Mouse (Mus musculus) liver, embryonic 15.5 days (tissue): ENCODE results near the gene Xrn1. TPM values are rescaled to one million over a fixed set of nuclear protein-coding genes. Genes with fewer than 3 reads are reported as not detected.

ENCODE experiments used
- ATAC-seq: fragments of 200-750 bp; cut with Nextera tagmentation; 2 replicates; pipeline ENCODE4 v1.8.0; 2017; ENCODE audit warnings: moderate number of reproducible peaks, mild to moderate bottlenecking, moderate library complexity; ENCODE audit not compliant: insufficient read depth
- H3K27ac ChIP-seq: fragments of 300-500 bp; sonication (generic); replicated peaks from 2 replicates; pipeline ENCODE4 v1.5.1; 2015; ENCODE audit warnings: mild to moderate bottlenecking, inconsistent platforms
- H3K27me3 ChIP-seq: fragments of 300-500 bp; sonication (generic); 2 replicates; pipeline ENCODE4 v1.6.1; 2015; ENCODE audit warnings: mild to moderate bottlenecking, inconsistent platforms
- H3K36me3 ChIP-seq: fragments of 300-500 bp; sonication (generic); replicated peaks from 2 replicates; pipeline ENCODE4 v1.6.1; 2015; ENCODE audit warnings: moderate library complexity, mild to moderate bottlenecking, inconsistent platforms
- H3K4me1 ChIP-seq: fragments of 300-500 bp; sonication (generic); replicated peaks from 2 replicates; pipeline ENCODE4 v1.6.1; 2015; ENCODE audit warnings: inconsistent platforms
- H3K4me2 ChIP-seq: fragments of 300-500 bp; sonication (generic); 2 replicates; pipeline ENCODE4 v1.6.1; 2015; ENCODE audit warnings: moderate library complexity, mild to moderate bottlenecking, inconsistent platforms
- H3K4me3 ChIP-seq: fragments of 300-500 bp; sonication (generic); replicated peaks from 2 replicates; pipeline ENCODE4 v1.5.1; 2015; ENCODE audit warnings: mild to moderate bottlenecking, inconsistent platforms
- H3K9ac ChIP-seq: fragments of 300-500 bp; sonication (generic); 2 replicates; pipeline ENCODE4 v1.6.1; 2015; ENCODE audit warnings: moderate library complexity, mild to moderate bottlenecking, inconsistent platforms
- H3K9me3 ChIP-seq: fragments of 300-500 bp; sonication (generic); replicated peaks from 2 replicates; pipeline ENCODE4 v1.6.1; 2016; ENCODE audit warnings: inconsistent platforms
- WGBS: fragments of 180-500 bp; shearing (Covaris S2); methylation state at CpG from one replicate; pipeline ENCODE4 v1.1.7; 2015; ENCODE audit warnings: mixed read lengths; ENCODE audit not compliant: insufficient replicate concordance; 5-methylcytosine and 5-hydroxymethylcytosine counted together
- polyA plus RNA-seq: library from polyadenylated mRNA; unstranded; fragments of >200 nt; fragmentation: Nextera tagmentation; extraction: Ambion mirVana; gene quantifications from 2 replicates; pipeline ENCODE4 v1.2.1, GENCODE M21; 2015

Gene Xrn1
- polyA plus RNA-seq, 1 experiment from 2014 or later: 5.1 TPM

- no peak for ATAC-seq
- WGBS: 81% methylated on average over 1 of the region's 1 CpGs
- no peak overlapping the region for H3K27ac ChIP-seq
- no peaks in the 10 kb centered on the region for H3K4me1 ChIP-seq
- no peak overlapping the region for H3K9ac ChIP-seq
- H3K9me3 ChIP-seq: 0 out of 2 replicates have a peak, but pooled peaks cover 9% of the 10 kb centered on the region
- H3K4me2 ChIP-seq: no peak overlapping the region
- H3K27me3 ChIP-seq: peaks cover 30% of the 10 kb centered on the region
- no peak overlapping the region for H3K4me3 ChIP-seq
- H3K36me3 ChIP-seq: no peaks in the 10 kb centered on the region
Observed at GRCm38 (mm10) chr9:96093221-96093620, 138.7 kb downstream of the Xrn1 start.

GRCm38 (mm10) chr9:96094341-96094740, 139.8 kb downstream of the Xrn1 start:
- Histone ChIP-seq H3K36me3 (no peaks in the 10 kb centered on the region), H3K27me3 (peaks cover 23% of the 10 kb centered on the region), H3K9me3 (0 out of 2 replicates have a peak, but pooled peaks cover 9% of the 10 kb centered on the region), H3K27ac (no peak overlapping the region), H3K4me3 (no peak overlapping the region), H3K9ac (no peak overlapping the region), H3K4me2 (no peak overlapping the region), H3K4me1 (no peaks in the 10 kb centered on the region)
- WGBS: 33% methylated on average over 1 of the region's 1 CpGs
- no peak for ATAC-seq

- H3K4me3 ChIP-seq: no peak overlapping the region
- ATAC-seq: no peak
- no peak overlapping the region for H3K9ac ChIP-seq
- H3K4me1 ChIP-seq: no peaks in the 10 kb centered on the region
- H3K4me2 ChIP-seq: no peak overlapping the region
- no peak overlapping the region for H3K27ac ChIP-seq
- peaks cover 16% of the 10 kb centered on the region; the same call in 1 of the 2 replicates for H3K9me3 ChIP-seq
- H3K27me3 ChIP-seq: peaks cover 22% of the 10 kb centered on the region
- WGBS: 26% methylated on average over 1 of the region's 1 CpGs
- H3K36me3 ChIP-seq: no peaks in the 10 kb centered on the region
Observed at GRCm38 (mm10) chr9:96095192-96095591, 140.6 kb downstream of the Xrn1 start.

- no peak overlapping the region for H3K4me2 ChIP-seq
- H3K4me1 ChIP-seq: no peaks in the 10 kb centered on the region
- H3K27ac ChIP-seq: no peak overlapping the region
- WGBS: 79% methylated on average over 8 of the region's 8 CpGs
- H3K9ac ChIP-seq: no peak overlapping the region
- peaks cover 6% of the 10 kb centered on the region for H3K27me3 ChIP-seq
- no peaks in the 10 kb centered on the region for H3K36me3 ChIP-seq
- no peak for ATAC-seq
- no peak overlapping the region for H3K4me3 ChIP-seq
- H3K9me3 ChIP-seq: peaks cover 10% of the 10 kb centered on the region; the same call in 1 of the 2 replicates
Observed at GRCm38 (mm10) chr9:96102846-96103245, 148.3 kb downstream of the Xrn1 start.

Other genes with a start within 250 kb of the Xrn1 start
- gene Trpc1, start 204.4 kb upstream of the Xrn1 start, polyA plus RNA-seq: 0.46 and 0.55 TPM in 2 replicates
- gene Pls1, start 109.4 kb upstream of the Xrn1 start, polyA plus RNA-seq: 13.8 and 14.9 TPM in 2 replicates
- gene Atr, start 97.2 kb upstream of the Xrn1 start, polyA plus RNA-seq: 3.1 and 4.0 TPM in 2 replicates
- gene Gk5, start 164.6 kb downstream of the Xrn1 start, polyA plus RNA-seq: 0.38 and 0.46 TPM in 2 replicates
- 93.8 and 100 TPM in 2 replicates for gene Tfdp2, start 241.5 kb downstream of the Xrn1 start, polyA plus RNA-seq